Mouse (Mus musculus): Measurements from ENCODE around the gene Cpeb3. TPM values are rescaled to one million over a fixed set of nuclear protein-coding genes. Genes with fewer than 3 reads are reported as not detected.

Cpeb3 gene
- polyA plus RNA-seq, 1 experiment from 2014 or later: 1.3 TPM

- Histone ChIP-seq H3K4me3 (ENCODE audit: low read length) (no peak overlapping the region), H3K36me3 (ENCODE audit: insufficient read depth, low read length) (no peaks in the 10 kb centered on the region), H3K9ac (replicated peaks; ENCODE audit: low read length) (no peak overlapping the region), H3K27ac (ENCODE audit: low read length) (no peak overlapping the region), H3K27me3 (ENCODE audit: insufficient read depth, low read length) (no peaks in the 10 kb centered on the region), H3K4me2 (replicated peaks; ENCODE audit: low read depth, low read length) (no peak overlapping the region), H3K4me1 (ENCODE audit: insufficient read depth, low read length) (no peaks in the 10 kb centered on the region), H3K9me3 (ENCODE audit: low read length) (no peaks in the 10 kb centered on the region)
- peak; percentile 61; the same call in 1 of the 2 replicates for ATAC-seq (ENCODE audit: low FRiP score, low TSS enrichment)
- WGBS: 32% methylated on average over 11 of the region's 11 CpGs
Observed at GRCm38 (mm10) chr19:37026408-37026807, 182.0 kb downstream of the Cpeb3 start.

- H3K36me3 ChIP-seq (ENCODE audit: insufficient read depth, low read length): no peaks in the 10 kb centered on the region
- no peak for ATAC-seq (ENCODE audit: low FRiP score, low TSS enrichment)
- H3K27me3 ChIP-seq (ENCODE audit: insufficient read depth, low read length): no peaks in the 10 kb centered on the region
- H3K9ac ChIP-seq (replicated peaks; ENCODE audit: low read length): no peak overlapping the region
- WGBS: 72% methylated on average over 13 of the region's 13 CpGs
- H3K27ac ChIP-seq (ENCODE audit: low read length): no peak overlapping the region
- no peak overlapping the region for H3K4me3 ChIP-seq (ENCODE audit: low read length)
- no peaks in the 10 kb centered on the region for H3K9me3 ChIP-seq (ENCODE audit: low read length)
- no peak overlapping the region for H3K4me2 ChIP-seq (replicated peaks; ENCODE audit: low read depth, low read length)
- H3K4me1 ChIP-seq (ENCODE audit: insufficient read depth, low read length): no peaks in the 10 kb centered on the region
Observed at GRCm38 (mm10) chr19:37025839-37026319, 182.5 kb downstream of the Cpeb3 start.

GRCm38 (mm10) chr19:37022146-37022545 lies 186.3 kb downstream of the Cpeb3 start:
- Histone ChIP-seq H3K27me3 (ENCODE audit: insufficient read depth, low read length) (no peaks in the 10 kb centered on the region), H3K4me3 (ENCODE audit: low read length) (no peak overlapping the region), H3K27ac (ENCODE audit: low read length) (no peak overlapping the region), H3K36me3 (ENCODE audit: insufficient read depth, low read length) (no peaks in the 10 kb centered on the region), H3K4me2 (replicated peaks; ENCODE audit: low read depth, low read length) (no peak overlapping the region), H3K4me1 (ENCODE audit: insufficient read depth, low read length) (0 out of 2 replicates have a peak, but pooled peaks cover 4% of the 10 kb centered on the region), H3K9ac (replicated peaks; ENCODE audit: low read length) (no peak overlapping the region), H3K9me3 (ENCODE audit: low read length) (no peaks in the 10 kb centered on the region)
- 93% methylated on average over 5 of the region's 5 CpGs for WGBS
- ATAC-seq (ENCODE audit: low FRiP score, low TSS enrichment): no peak

- Histone ChIP-seq H3K4me3 (ENCODE audit: low read length) (no peak overlapping the region), H3K4me2 (replicated peaks; ENCODE audit: low read depth, low read length) (no peak overlapping the region), H3K27ac (ENCODE audit: low read length) (no peak overlapping the region), H3K9ac (replicated peaks; ENCODE audit: low read length) (no peak overlapping the region), H3K36me3 (ENCODE audit: insufficient read depth, low read length) (no peaks in the 10 kb centered on the region), H3K9me3 (ENCODE audit: low read length) (0 out of 2 replicates have a peak, but pooled peaks cover 10% of the 10 kb centered on the region), H3K4me1 (ENCODE audit: insufficient read depth, low read length) (0 out of 2 replicates have a peak, but pooled peaks cover 4% of the 10 kb centered on the region), H3K27me3 (ENCODE audit: insufficient read depth, low read length) (no peaks in the 10 kb centered on the region)
- ATAC-seq (ENCODE audit: low FRiP score, low TSS enrichment): no peak
- 79% methylated on average over 11 of the region's 11 CpGs for WGBS
Observed at GRCm38 (mm10) chr19:37020951-37021350, 187.4 kb downstream of the Cpeb3 start.

- H3K4me3 ChIP-seq (ENCODE audit: low read length): no peak overlapping the region
- no peaks in the 10 kb centered on the region for H3K27me3 ChIP-seq (ENCODE audit: insufficient read depth, low read length)
- ATAC-seq (ENCODE audit: low FRiP score, low TSS enrichment): no peak
- no peak overlapping the region for H3K4me2 ChIP-seq (replicated peaks; ENCODE audit: low read depth, low read length)
- H3K27ac ChIP-seq (ENCODE audit: low read length): no peak overlapping the region
- WGBS: 77% methylated on average over 4 of the region's 5 CpGs
- no peak overlapping the region for H3K9ac ChIP-seq (replicated peaks; ENCODE audit: low read length)
- H3K4me1 ChIP-seq (ENCODE audit: insufficient read depth, low read length): 0 out of 2 replicates have a peak, but pooled peaks cover 4% of the 10 kb centered on the region
- H3K9me3 ChIP-seq (ENCODE audit: low read length): 0 out of 2 replicates have a peak, but pooled peaks cover 11% of the 10 kb centered on the region
- H3K36me3 ChIP-seq (ENCODE audit: insufficient read depth, low read length): no peaks in the 10 kb centered on the region
Observed at GRCm38 (mm10) chr19:37020531-37020930, 187.9 kb downstream of the Cpeb3 start.

- ATAC-seq (ENCODE audit: low FRiP score, low TSS enrichment): no peak
Observed at GRCm38 (mm10) chr19:37018931-37019330, 189.5 kb downstream of the Cpeb3 start.

GRCm38 (mm10) chr19:37018411-37018810 lies 190.0 kb downstream of the Cpeb3 start:
- Histone ChIP-seq H3K4me3 (ENCODE audit: low read length) (peak overlapping the region; percentile 55), H3K36me3 (ENCODE audit: insufficient read depth, low read length) (0 out of 2 replicates have a peak, but pooled peaks cover 5% of the 10 kb centered on the region), H3K27ac (ENCODE audit: low read length) (no peak overlapping the region), H3K9ac (replicated peaks; ENCODE audit: low read length) (peak overlapping the region; percentile 57), H3K4me2 (replicated peaks; ENCODE audit: low read depth, low read length) (peak overlapping the region; percentile 55), H3K27me3 (ENCODE audit: insufficient read depth, low read length) (no peaks in the 10 kb centered on the region), H3K9me3 (ENCODE audit: low read length) (0 out of 2 replicates have a peak, but pooled peaks cover 11% of the 10 kb centered on the region), H3K4me1 (ENCODE audit: insufficient read depth, low read length) (0 out of 2 replicates have a peak, but pooled peaks cover 4% of the 10 kb centered on the region)
- WGBS: 4% methylated on average over 26 of the region's 26 CpGs
- ATAC-seq (ENCODE audit: low FRiP score, low TSS enrichment): peak; percentile 97

More at GRCm38 (mm10) chr19:37018931-37019330, 189.5 kb downstream of the Cpeb3 start:
- peak overlapping the region; percentile 55 for H3K4me3 ChIP-seq (ENCODE audit: low read length)
- H3K9ac ChIP-seq (replicated peaks; ENCODE audit: low read length): 0 out of 2 replicates have a peak overlapping the region, but pooled peaks have one; percentile 57
- peak overlapping the region; percentile 55 for H3K4me2 ChIP-seq (replicated peaks; ENCODE audit: low read depth, low read length)
- H3K27me3 ChIP-seq (ENCODE audit: insufficient read depth, low read length): no peaks in the 10 kb centered on the region
- no peak overlapping the region for H3K27ac ChIP-seq (ENCODE audit: low read length)
- H3K4me1 ChIP-seq (ENCODE audit: insufficient read depth, low read length): 0 out of 2 replicates have a peak, but pooled peaks cover 4% of the 10 kb centered on the region
- H3K36me3 ChIP-seq (ENCODE audit: insufficient read depth, low read length): 0 out of 2 replicates have a peak, but pooled peaks cover 5% of the 10 kb centered on the region
- 61% methylated on average over 5 of the region's 5 CpGs for WGBS
- H3K9me3 ChIP-seq (ENCODE audit: low read length): 0 out of 2 replicates have a peak, but pooled peaks cover 11% of the 10 kb centered on the region

- Histone ChIP-seq H3K27ac (ENCODE audit: low read length) (no peak overlapping the region), H3K4me2 (replicated peaks; ENCODE audit: low read depth, low read length) (no peak overlapping the region), H3K36me3 (ENCODE audit: insufficient read depth, low read length) (peaks cover 14% of the 10 kb centered on the region; the same call in 1 of the 2 replicates), H3K9ac (replicated peaks; ENCODE audit: low read length) (no peak overlapping the region), H3K27me3 (ENCODE audit: insufficient read depth, low read length) (no peaks in the 10 kb centered on the region), H3K4me3 (ENCODE audit: low read length) (no peak overlapping the region), H3K4me1 (ENCODE audit: insufficient read depth, low read length) (0 out of 2 replicates have a peak, but pooled peaks cover 4% of the 10 kb centered on the region), H3K9me3 (ENCODE audit: low read length) (0 out of 2 replicates have a peak, but pooled peaks cover 11% of the 10 kb centered on the region)
- ATAC-seq (ENCODE audit: low FRiP score, low TSS enrichment): no peak
- WGBS: 96% methylated on average over 6 of the region's 6 CpGs
Observed at GRCm38 (mm10) chr19:37016890-37017289, 191.5 kb downstream of the Cpeb3 start.

GRCm38 (mm10) chr19:37014173-37014939 lies 194.0 kb downstream of the Cpeb3 start:
- Histone ChIP-seq H3K9ac (replicated peaks; ENCODE audit: low read length) (no peak overlapping the region), H3K9me3 (ENCODE audit: low read length) (0 out of 2 replicates have a peak, but pooled peaks cover 11% of the 10 kb centered on the region)
- 60% methylated on average over 8 of the region's 8 CpGs for WGBS

More at GRCm38 (mm10) chr19:37014173-37014939, 194.0 kb downstream of the Cpeb3 start:
- H3K4me2 ChIP-seq (replicated peaks; ENCODE audit: low read depth, low read length): no peak overlapping the region
- H3K4me3 ChIP-seq (ENCODE audit: low read length): no peak overlapping the region
- H3K4me1 ChIP-seq (ENCODE audit: insufficient read depth, low read length): 0 out of 2 replicates have a peak, but pooled peaks cover 4% of the 10 kb centered on the region
- no peaks in the 10 kb centered on the region for H3K27me3 ChIP-seq (ENCODE audit: insufficient read depth, low read length)
- H3K36me3 ChIP-seq (ENCODE audit: insufficient read depth, low read length): peaks cover 35% of the 10 kb centered on the region
- H3K27ac ChIP-seq (ENCODE audit: low read length): no peak overlapping the region
- ATAC-seq (ENCODE audit: low FRiP score, low TSS enrichment): no peak

All from kidney, embryonic 16.5 days (tissue).